Mouse (Mus musculus): ENCODE data around the gene Coq5. TPM values are rescaled to one million over a fixed set of nuclear protein-coding genes. Genes with fewer than 3 reads are reported as not detected.

Coq5 gene
- polyA plus RNA-seq, 1 experiment from 2014 or later, result 38.6 TPM

DNA sequence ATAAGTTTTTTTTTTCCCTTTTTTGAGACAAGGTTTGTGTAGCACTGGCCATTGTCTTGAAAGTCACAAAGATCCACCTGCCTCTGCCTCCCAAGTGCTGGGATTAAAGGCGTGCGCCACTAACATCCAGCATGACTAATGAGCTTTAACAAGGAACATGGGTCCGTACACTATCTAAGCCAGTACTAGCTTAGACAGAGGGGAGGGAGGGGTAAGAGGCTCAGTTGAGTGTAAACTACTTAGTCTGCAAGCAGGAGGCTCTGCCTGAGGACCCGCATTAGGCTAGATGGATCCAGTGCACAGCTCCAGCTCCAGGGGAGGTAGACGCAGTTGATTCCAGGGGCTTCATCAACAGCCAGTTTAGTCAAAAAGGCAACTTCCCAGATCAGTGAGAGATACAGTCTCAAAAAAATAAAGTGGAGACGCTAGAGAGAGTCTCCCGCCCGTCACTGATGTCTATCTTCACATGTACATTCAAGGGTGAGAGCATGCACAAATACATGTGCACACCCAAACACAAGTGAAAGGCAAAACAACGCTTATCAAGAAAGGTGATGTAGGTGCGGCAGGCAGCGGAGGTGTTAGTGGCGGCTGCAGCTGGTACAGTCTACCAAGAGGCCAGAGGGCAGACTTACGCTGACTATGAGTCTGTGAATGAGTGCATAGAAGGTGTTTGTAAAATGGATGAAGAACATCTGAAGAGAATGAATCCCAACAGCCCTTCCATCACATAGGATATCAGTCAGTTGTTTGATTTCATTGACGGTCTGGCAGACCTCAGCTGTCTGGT, 16.8 kb upstream of the Coq5 start:
- 85% methylated on average over 14 of the region's 14 CpGs for WGBS
- H3K4me1 ChIP-seq (replicated peaks; ENCODE audit: control insufficient read depth, insufficient read depth, low read length), result peaks cover 3% of the 10 kb centered on the region; the same call in 1 of the 2 replicates
- no peak for ATAC-seq (ENCODE audit: low read depth)
- H3K36me3 ChIP-seq (ENCODE audit: control insufficient read depth, insufficient read depth, low read length), result peaks cover 17% of the 10 kb centered on the region
- H3K9me3 ChIP-seq (ENCODE audit: control insufficient read depth, low read length), result no peaks in the 10 kb centered on the region
- H3K27me3 ChIP-seq (ENCODE audit: control insufficient read depth, insufficient read depth, low read depth, low read length), result no peaks in the 10 kb centered on the region
- no peak overlapping the region for H3K9ac ChIP-seq (ENCODE audit: low read length)
- no peak overlapping the region for H3K4me2 ChIP-seq (ENCODE audit: low read depth, low read length)
- H3K4me3 ChIP-seq (ENCODE audit: low read length), result no peak overlapping the region
- no peak overlapping the region for H3K27ac ChIP-seq (ENCODE audit: low read length)

DNA sequence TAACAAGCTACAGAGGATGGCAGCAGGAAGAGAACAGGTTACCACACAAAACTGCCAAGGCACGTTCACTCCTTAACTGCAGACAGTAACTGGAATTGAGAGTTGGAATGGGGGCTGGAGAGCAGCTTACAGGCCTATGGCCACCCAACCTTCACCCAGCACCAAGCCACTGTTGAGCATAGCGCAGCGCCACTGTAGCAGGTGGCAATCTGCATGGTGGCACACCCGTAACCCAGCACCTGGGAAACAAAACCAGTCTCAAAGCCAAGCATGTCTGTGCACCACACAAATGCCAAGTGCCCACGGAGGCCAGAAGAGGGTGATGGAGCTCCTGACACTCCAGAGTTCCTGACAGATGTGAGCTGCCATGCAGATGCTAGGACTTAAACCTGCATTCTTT, 13.1 kb upstream of the Coq5 start:
- Histone ChIP-seq H3K9ac (ENCODE audit: low read length) (no peak overlapping the region), H3K27ac (ENCODE audit: low read length) (no peak overlapping the region), H3K9me3 (ENCODE audit: control insufficient read depth, low read length) (no peaks in the 10 kb centered on the region), H3K4me1 (replicated peaks; ENCODE audit: control insufficient read depth, insufficient read depth, low read length) (peaks cover 27% of the 10 kb centered on the region), H3K27me3 (ENCODE audit: control insufficient read depth, insufficient read depth, low read depth, low read length) (no peaks in the 10 kb centered on the region), H3K36me3 (ENCODE audit: control insufficient read depth, insufficient read depth, low read length) (0 out of 2 replicates have a peak, but pooled peaks cover 5% of the 10 kb centered on the region), H3K4me3 (ENCODE audit: low read length) (no peak overlapping the region), H3K4me2 (ENCODE audit: low read depth, low read length) (no peak overlapping the region)
- WGBS, result 88% methylated on average over 5 of the region's 5 CpGs
- ATAC-seq (ENCODE audit: low read depth), result no peak

DNA sequence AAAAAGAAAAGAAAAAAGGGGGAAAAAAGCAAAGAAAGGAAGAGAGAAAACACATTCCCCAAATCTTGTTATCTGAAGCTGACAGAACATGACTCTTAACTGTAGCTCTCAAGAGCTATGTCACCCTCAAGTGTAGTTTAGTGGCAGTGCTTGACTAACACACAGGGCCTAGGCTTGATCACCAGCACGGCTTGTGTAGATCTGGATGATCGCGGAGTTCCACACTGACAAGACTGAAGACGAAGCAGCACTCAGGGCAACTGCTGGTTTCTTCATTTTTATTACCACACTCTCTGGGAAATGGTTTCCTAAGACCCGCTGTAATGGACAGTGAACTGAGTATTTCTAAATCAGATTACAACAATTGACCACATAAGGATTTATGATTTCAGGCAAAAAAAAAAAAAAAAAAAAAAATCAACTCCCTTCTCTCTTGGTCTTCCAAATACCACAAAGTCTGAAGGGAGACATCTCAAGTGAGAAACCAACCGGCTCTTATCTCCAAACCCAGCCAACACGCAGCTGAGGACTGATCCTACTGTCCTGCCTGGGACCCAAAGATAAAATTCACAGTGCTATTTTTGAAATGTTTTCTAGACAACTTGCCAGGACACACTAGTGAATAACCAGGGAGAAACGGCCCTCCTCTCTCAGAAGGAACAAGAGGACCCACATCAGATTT, 12.5 kb upstream of the Coq5 start:
- WGBS, result 64% methylated on average over 8 of the region's 8 CpGs
- ATAC-seq (ENCODE audit: low read depth), result no peak
- H3K27ac ChIP-seq (ENCODE audit: low read length), result no peak overlapping the region
- no peaks in the 10 kb centered on the region for H3K27me3 ChIP-seq (ENCODE audit: control insufficient read depth, insufficient read depth, low read depth, low read length)
- no peak overlapping the region for H3K4me2 ChIP-seq (ENCODE audit: low read depth, low read length)
- H3K9me3 ChIP-seq (ENCODE audit: control insufficient read depth, low read length), result no peaks in the 10 kb centered on the region
- H3K4me3 ChIP-seq (ENCODE audit: low read length), result no peak overlapping the region
- H3K4me1 ChIP-seq (replicated peaks; ENCODE audit: control insufficient read depth, insufficient read depth, low read length), result peaks cover 27% of the 10 kb centered on the region
- H3K9ac ChIP-seq (ENCODE audit: low read length), result no peak overlapping the region
- 0 out of 2 replicates have a peak, but pooled peaks cover 5% of the 10 kb centered on the region for H3K36me3 ChIP-seq (ENCODE audit: control insufficient read depth, insufficient read depth, low read length)

DNA sequence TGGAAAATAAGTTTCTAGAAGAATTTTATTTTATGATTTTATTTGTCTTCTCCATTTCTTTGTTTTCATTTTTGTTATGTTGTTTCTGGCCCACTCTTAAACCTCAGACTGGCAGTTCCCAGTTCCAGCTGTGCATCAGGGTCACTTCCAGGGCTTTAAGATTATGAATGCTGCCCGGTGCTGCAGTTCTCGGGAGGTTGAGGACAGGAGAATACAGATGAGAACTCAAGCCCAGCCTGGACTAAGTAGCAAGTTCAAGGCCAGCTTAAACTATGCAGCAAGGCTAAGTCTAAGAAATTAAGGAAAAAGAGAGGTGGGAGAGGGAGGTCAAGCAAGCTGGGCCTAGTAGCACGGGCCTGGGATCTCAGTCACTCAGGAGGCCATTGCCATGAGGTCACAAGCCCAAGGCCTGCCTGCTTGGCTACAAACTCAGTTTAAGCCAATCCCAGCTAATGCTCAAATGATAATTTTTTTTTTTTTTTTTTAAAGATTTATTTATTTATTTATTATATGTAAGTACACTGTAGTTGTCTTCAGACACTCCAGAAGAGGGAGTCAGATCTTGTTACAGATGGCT, 11.9 kb upstream of the Coq5 start:
- no peak overlapping the region for H3K4me3 ChIP-seq (ENCODE audit: low read length)
- H3K9me3 ChIP-seq (ENCODE audit: control insufficient read depth, low read length), result no peaks in the 10 kb centered on the region
- H3K4me2 ChIP-seq (ENCODE audit: low read depth, low read length), result no peak overlapping the region
- H3K36me3 ChIP-seq (ENCODE audit: control insufficient read depth, insufficient read depth, low read length), result 0 out of 2 replicates have a peak, but pooled peaks cover 5% of the 10 kb centered on the region
- no peak overlapping the region for H3K27ac ChIP-seq (ENCODE audit: low read length)
- no peak for ATAC-seq (ENCODE audit: low read depth)
- peaks cover 27% of the 10 kb centered on the region for H3K4me1 ChIP-seq (replicated peaks; ENCODE audit: control insufficient read depth, insufficient read depth, low read length)
- no peaks in the 10 kb centered on the region for H3K27me3 ChIP-seq (ENCODE audit: control insufficient read depth, insufficient read depth, low read depth, low read length)
- 74% methylated on average over 3 of the region's 3 CpGs for WGBS
- H3K9ac ChIP-seq (ENCODE audit: low read length), result no peak overlapping the region

DNA sequence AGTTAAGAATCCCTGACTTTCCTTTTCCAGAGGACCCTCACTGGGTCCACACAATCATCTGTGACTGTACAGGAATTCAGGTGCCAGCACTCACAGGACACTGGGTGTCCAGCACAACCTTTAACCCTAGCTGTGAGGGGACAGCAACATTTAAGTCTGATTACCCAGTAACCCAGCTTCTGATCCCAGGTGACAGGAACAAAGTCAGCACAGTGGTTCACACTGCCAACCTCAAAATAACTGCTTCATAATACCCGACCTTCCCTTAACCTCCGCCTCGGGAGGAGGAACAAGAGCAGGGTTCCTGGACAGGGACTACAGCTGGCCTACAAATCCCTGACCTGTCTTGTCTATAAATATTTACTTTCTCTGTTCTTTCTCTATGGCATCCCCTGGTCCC, 11.2 kb upstream of the Coq5 start:
- Histone ChIP-seq H3K9me3 (ENCODE audit: control insufficient read depth, low read length) (no peaks in the 10 kb centered on the region), H3K4me3 (ENCODE audit: low read length) (no peak overlapping the region), H3K27ac (ENCODE audit: low read length) (no peak overlapping the region), H3K4me2 (ENCODE audit: low read depth, low read length) (no peak overlapping the region), H3K9ac (ENCODE audit: low read length) (no peak overlapping the region), H3K27me3 (ENCODE audit: control insufficient read depth, insufficient read depth, low read depth, low read length) (no peaks in the 10 kb centered on the region), H3K4me1 (replicated peaks; ENCODE audit: control insufficient read depth, insufficient read depth, low read length) (peaks cover 28% of the 10 kb centered on the region), H3K36me3 (ENCODE audit: control insufficient read depth, insufficient read depth, low read length) (0 out of 2 replicates have a peak, but pooled peaks cover 2% of the 10 kb centered on the region)
- WGBS, result 50% methylated on average over 3 of the region's 3 CpGs
- ATAC-seq (ENCODE audit: low read depth), result no peak

DNA sequence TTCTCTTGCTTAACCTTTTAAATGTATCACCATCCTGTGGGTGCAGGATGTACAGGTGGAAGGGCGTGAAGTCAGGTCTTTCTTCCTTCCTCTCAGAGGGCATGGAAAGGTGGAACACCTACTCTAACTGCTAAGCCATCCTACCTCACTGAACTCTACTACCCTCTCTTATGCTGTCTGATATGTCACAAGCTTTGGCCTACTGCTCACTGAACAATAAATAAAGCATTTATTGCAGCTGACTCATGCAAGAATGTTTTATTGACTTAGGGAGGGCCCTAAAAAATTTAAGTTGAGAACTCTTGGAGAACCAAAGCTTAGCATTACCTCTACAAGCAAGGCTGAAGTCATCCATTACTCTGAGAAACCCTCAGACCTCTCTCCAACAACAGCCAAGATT, 9.5 kb upstream of the Coq5 start:
- ATAC-seq (ENCODE audit: low read depth), result no peak
- 96% methylated on average over 1 of the region's 1 CpGs for WGBS
- Histone ChIP-seq H3K4me2 (ENCODE audit: low read depth, low read length) (peak overlapping the region; percentile 66; the same call in 1 of the 2 replicates), H3K9me3 (ENCODE audit: control insufficient read depth, low read length) (no peaks in the 10 kb centered on the region), H3K4me3 (ENCODE audit: low read length) (no peak overlapping the region; the same call in 1 of the 2 replicates), H3K27ac (ENCODE audit: low read length) (no peak overlapping the region), H3K27me3 (ENCODE audit: control insufficient read depth, insufficient read depth, low read depth, low read length) (no peaks in the 10 kb centered on the region), H3K9ac (ENCODE audit: low read length) (no peak overlapping the region), H3K36me3 (ENCODE audit: control insufficient read depth, insufficient read depth, low read length) (no peaks in the 10 kb centered on the region), H3K4me1 (replicated peaks; ENCODE audit: control insufficient read depth, insufficient read depth, low read length) (peaks cover 29% of the 10 kb centered on the region)

DNA sequence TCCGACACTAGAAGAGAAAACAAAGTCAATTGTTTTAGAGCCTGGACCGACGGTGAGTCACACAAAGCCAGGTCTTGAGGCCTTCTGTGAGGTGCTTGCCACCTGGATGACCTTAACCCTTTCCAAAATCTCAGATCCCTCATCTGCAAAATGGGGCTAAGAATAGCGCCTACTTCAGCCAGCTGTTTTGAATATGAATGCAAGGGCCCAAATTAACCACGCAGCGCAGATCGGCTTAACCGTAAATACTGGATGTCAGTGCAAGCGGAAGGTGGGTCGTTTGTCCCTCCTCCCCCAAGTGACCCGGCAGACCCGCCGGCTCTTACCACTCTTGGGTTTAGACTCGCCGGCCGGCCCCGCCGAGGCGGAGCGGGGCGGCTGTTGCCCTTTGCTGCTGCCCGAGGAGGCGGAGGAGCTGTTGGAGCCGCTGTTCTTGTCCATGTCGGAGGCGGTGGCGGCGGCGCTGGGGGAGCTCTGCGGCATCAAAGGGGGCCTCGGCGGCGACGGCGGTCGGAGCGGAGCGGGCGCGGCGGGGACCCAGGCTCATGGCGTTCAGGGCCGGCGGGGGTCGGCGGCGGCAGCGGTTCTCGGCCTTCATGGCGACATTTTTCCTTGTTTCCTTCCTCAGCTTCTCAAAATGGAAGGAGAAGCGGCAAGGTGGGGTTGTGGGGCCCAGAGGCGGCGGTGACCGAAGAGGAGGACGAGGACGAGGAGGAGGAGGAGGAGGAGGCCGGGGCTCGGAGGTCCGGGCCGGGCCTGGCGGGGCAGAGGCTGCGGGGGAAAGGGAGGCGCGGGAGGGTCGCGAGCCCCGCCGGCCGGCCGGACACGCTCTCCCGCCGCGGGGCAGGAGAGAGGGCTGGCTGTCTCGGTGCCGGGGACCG, 7.3 kb upstream of the Coq5 start:
- Histone ChIP-seq H3K27me3 (ENCODE audit: control insufficient read depth, insufficient read depth, low read depth, low read length) (no peaks in the 10 kb centered on the region), H3K9me3 (ENCODE audit: control insufficient read depth, low read length) (no peaks in the 10 kb centered on the region), H3K9ac (ENCODE audit: low read length) (peak overlapping the region; percentile 95), H3K4me1 (replicated peaks; ENCODE audit: control insufficient read depth, insufficient read depth, low read length) (peaks cover 29% of the 10 kb centered on the region), H3K27ac (ENCODE audit: low read length) (peak overlapping the region; percentile 78), H3K4me3 (ENCODE audit: low read length) (peak overlapping the region; percentile 76), H3K36me3 (ENCODE audit: control insufficient read depth, insufficient read depth, low read length) (no peaks in the 10 kb centered on the region), H3K4me2 (ENCODE audit: low read depth, low read length) (peak overlapping the region; percentile 66)
- WGBS, result under 1% methylated on average over 75 of the region's 77 CpGs
- peak; percentile 60 for ATAC-seq (ENCODE audit: low read depth)

DNA sequence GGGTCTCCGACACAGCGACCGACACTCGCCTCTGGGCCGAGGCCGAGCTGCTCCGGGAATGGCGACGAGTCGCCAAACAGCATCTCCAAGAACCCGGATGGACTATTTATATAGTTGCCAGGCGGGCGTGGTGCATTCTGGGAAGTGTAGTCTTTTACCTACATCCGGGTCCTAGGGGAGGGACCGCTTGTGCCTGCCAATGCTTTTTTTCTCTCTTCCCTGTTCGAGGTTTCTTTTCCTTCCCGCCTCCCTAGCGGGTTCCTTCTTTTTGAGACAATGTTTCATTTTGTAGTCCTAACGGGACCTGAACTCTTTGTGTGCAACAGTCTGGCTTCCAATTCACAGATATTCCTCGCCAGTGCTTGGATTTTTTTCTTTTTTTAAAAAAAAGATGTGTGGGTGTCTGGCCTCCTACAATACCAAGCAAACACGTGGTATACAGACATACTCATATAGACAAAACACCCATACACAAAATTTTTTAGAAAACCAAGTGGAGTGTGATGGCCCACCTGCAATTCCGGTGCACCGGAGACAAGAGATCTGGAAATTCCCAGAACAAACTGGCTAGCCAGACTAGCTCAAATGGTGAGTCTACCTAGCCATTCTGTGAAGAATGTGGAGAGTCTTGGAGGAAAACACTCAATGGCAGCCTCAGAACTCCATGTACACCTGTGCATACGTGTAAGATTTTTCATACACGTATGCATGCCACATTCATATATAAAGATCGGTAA, 6.5 kb upstream of the Coq5 start, which contains the start of gene Rnf10:
Rnf10 (minus strand) TSS at position 87 of the 737 bp plus-strand sequence.
- Histone ChIP-seq H3K9ac (ENCODE audit: low read length) (peak within 1 kb of the TSS; percentile 95), H3K4me3 (ENCODE audit: low read length) (peak within 1 kb of the TSS; percentile 76), H3K27ac (ENCODE audit: low read length) (peak within 1 kb of the TSS; percentile 80), H3K9me3 (ENCODE audit: control insufficient read depth, low read length) (no peaks in the 10 kb centered on the region), H3K27me3 (ENCODE audit: control insufficient read depth, insufficient read depth, low read depth, low read length) (no peaks in the 10 kb centered on the region), H3K4me1 (replicated peaks; ENCODE audit: control insufficient read depth, insufficient read depth, low read length) (peaks cover 26% of the 10 kb centered on the region), H3K36me3 (ENCODE audit: control insufficient read depth, insufficient read depth, low read length) (no peaks in the 10 kb centered on the region), H3K4me2 (ENCODE audit: low read depth, low read length) (peak within 1 kb of the TSS; percentile 68)
- peak; percentile 94 for ATAC-seq (ENCODE audit: low read depth)
- WGBS, result 13% methylated on average over 21 of the region's 26 CpGs
